Mouse (Mus musculus) ES-Bruce4 (cell line): ENCODE results near the gene Noto.

Source experiments
- CTCF ChIP-seq: IDR thresholded peaks from one replicate; pipeline ENCODE4 v1.8.1; 2011; ENCODE audit warnings: low read depth, low read length
- POLR2A ChIP-seq: IDR thresholded peaks from one replicate; pipeline ENCODE4 v1.8.1; 2011; ENCODE audit warnings: low read length; ENCODE audit not compliant: insufficient read depth

DNA sequence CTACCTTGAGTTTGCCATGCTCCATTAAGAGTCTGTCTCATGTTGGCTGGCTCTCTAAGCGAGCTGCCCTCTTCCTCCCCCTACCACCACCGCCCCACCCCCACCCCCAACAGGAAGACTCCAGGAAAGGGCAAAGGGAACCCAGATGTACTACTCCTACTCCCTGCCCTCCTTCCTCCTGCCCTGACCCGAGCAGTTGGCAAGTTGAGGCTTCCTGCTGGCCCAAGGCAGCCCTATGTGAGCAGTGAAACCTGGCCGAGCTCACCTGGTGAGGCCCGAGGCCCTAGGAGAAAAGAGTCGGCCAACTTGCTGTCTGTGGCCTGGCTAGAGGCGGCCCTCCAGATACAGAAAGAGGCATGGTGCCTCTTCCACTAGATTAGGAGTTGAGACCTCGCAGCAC lies 45.1 kb upstream of the Noto start:
- no peak for TF ChIP-seq CTCF
- no peak for TF ChIP-seq POLR2A
